Mouse (Mus musculus): ENCODE measurements around the gene Sox2. TPM values are rescaled to one million over a fixed set of nuclear protein-coding genes. Genes with fewer than 3 reads are reported as not detected.
A peak's percentile ranks its signal among the peaks of the same experiment; 100 is the strongest.

Sox2 gene
- polyA plus RNA-seq, 1 experiment from 2014 or later: 42.3 TPM

GRCm38 (mm10) chr3:34656153-34656552 lies 5.9 kb downstream of the Sox2 start:
- WGBS: 6% methylated on average over 3 of the region's 3 CpGs
- Histone ChIP-seq H3K4me2 (replicated peaks) (peak overlapping the region; percentile 91), H3K27me3 (no peaks in the 10 kb centered on the region), H3K36me3 (no peaks in the 10 kb centered on the region), H3K9me3 (no peaks in the 10 kb centered on the region), H3K4me1 (peaks cover 49% of the 10 kb centered on the region), H3K27ac (replicated peaks) (peak overlapping the region; percentile 97), H3K4me3 (peak overlapping the region; percentile 60), H3K9ac (replicated peaks) (peak overlapping the region; percentile 52)
- no peak for ATAC-seq (replicated peaks)

GRCm38 (mm10) chr3:34656813-34657700 lies 6.9 kb downstream of the Sox2 start:
- Histone ChIP-seq H3K4me3 (peak overlapping the region; percentile 60), H3K4me2 (replicated peaks) (peak overlapping the region; percentile 91), H3K4me1 (peaks cover 56% of the 10 kb centered on the region), H3K27me3 (no peaks in the 10 kb centered on the region), H3K9me3 (no peaks in the 10 kb centered on the region), H3K9ac (replicated peaks) (peak overlapping the region; percentile 52), H3K27ac (replicated peaks) (peak overlapping the region; percentile 97), H3K36me3 (no peaks in the 10 kb centered on the region)
- ATAC-seq (replicated peaks): no peak
- WGBS: 5% methylated on average over 23 of the region's 23 CpGs

GRCm38 (mm10) chr3:34657701-34658090 lies 7.5 kb downstream of the Sox2 start:
- peak overlapping the region; percentile 97 for H3K27ac ChIP-seq (replicated peaks)
- peak overlapping the region; percentile 52 for H3K9ac ChIP-seq (replicated peaks)
- H3K4me1 ChIP-seq: peaks cover 59% of the 10 kb centered on the region
- H3K27me3 ChIP-seq: no peaks in the 10 kb centered on the region
- H3K4me2 ChIP-seq (replicated peaks): peak overlapping the region; percentile 91
- H3K36me3 ChIP-seq: no peaks in the 10 kb centered on the region
- no peak for ATAC-seq (replicated peaks)
- H3K4me3 ChIP-seq: peak overlapping the region; percentile 60
- no peaks in the 10 kb centered on the region for H3K9me3 ChIP-seq
- WGBS: 16% methylated on average over 2 of the region's 2 CpGs

GRCm38 (mm10) chr3:34658241-34658965 lies 8.2 kb downstream of the Sox2 start:
- ATAC-seq (replicated peaks): no peak
- Histone ChIP-seq H3K9ac (replicated peaks) (peak overlapping the region; percentile 52), H3K9me3 (no peaks in the 10 kb centered on the region)

GRCm38 (mm10) chr3:34658966-34659535 lies 8.8 kb downstream of the Sox2 start:
- no peaks in the 10 kb centered on the region for H3K9me3 ChIP-seq
- H3K36me3 ChIP-seq: no peaks in the 10 kb centered on the region
- no peak for ATAC-seq (replicated peaks)
- peak overlapping the region; percentile 8; the same call in 1 of the 2 replicates for H3K4me3 ChIP-seq
- no peaks in the 10 kb centered on the region for H3K27me3 ChIP-seq
- H3K27ac ChIP-seq (replicated peaks): peak overlapping the region; percentile 97
- peaks cover 69% of the 10 kb centered on the region for H3K4me1 ChIP-seq
- H3K4me2 ChIP-seq (replicated peaks): peak overlapping the region; percentile 91
- WGBS: 21% methylated on average over 8 of the region's 8 CpGs
- peak overlapping the region; percentile 52 for H3K9ac ChIP-seq (replicated peaks)

More at GRCm38 (mm10) chr3:34658241-34658965, 8.2 kb downstream of the Sox2 start:
- Histone ChIP-seq H3K4me2 (replicated peaks) (peak overlapping the region; percentile 91), H3K4me3 (peak overlapping the region; percentile 60), H3K36me3 (no peaks in the 10 kb centered on the region), H3K27ac (replicated peaks) (peak overlapping the region; percentile 97), H3K27me3 (no peaks in the 10 kb centered on the region), H3K4me1 (peaks cover 63% of the 10 kb centered on the region)
- 29% methylated on average over 7 of the region's 7 CpGs for WGBS

GRCm38 (mm10) chr3:34659861-34660260 lies 9.7 kb downstream of the Sox2 start:
- peak overlapping the region; percentile 23; the same call in 1 of the 2 replicates for H3K9ac ChIP-seq (replicated peaks)
- H3K27me3 ChIP-seq: no peaks in the 10 kb centered on the region

GRCm38 (mm10) chr3:34660542-34661290 lies 10.5 kb downstream of the Sox2 start:
- WGBS: 5% methylated on average over 14 of the region's 14 CpGs
- ATAC-seq (replicated peaks): no peak
- Histone ChIP-seq H3K4me2 (replicated peaks) (peak overlapping the region; percentile 91), H3K4me1 (peaks cover 81% of the 10 kb centered on the region), H3K36me3 (no peaks in the 10 kb centered on the region), H3K4me3 (peak overlapping the region; percentile 44; the same call in 1 of the 2 replicates), H3K27me3 (no peaks in the 10 kb centered on the region), H3K27ac (replicated peaks) (peak overlapping the region; percentile 97), H3K9me3 (no peaks in the 10 kb centered on the region), H3K9ac (replicated peaks) (peak overlapping the region; percentile 39)

More at GRCm38 (mm10) chr3:34659861-34660260, 9.7 kb downstream of the Sox2 start:
- H3K9me3 ChIP-seq: no peaks in the 10 kb centered on the region
- peak overlapping the region; percentile 91 for H3K4me2 ChIP-seq (replicated peaks)
- no peaks in the 10 kb centered on the region for H3K36me3 ChIP-seq
- ATAC-seq (replicated peaks): peak; percentile 28; the same call in 1 of the 2 replicates
- 15% methylated on average over 6 of the region's 6 CpGs for WGBS
- peak overlapping the region; percentile 97 for H3K27ac ChIP-seq (replicated peaks)
- H3K4me1 ChIP-seq: peaks cover 73% of the 10 kb centered on the region
- H3K4me3 ChIP-seq: 0 out of 2 replicates have a peak overlapping the region, but pooled peaks have one; percentile 9

GRCm38 (mm10) chr3:34661341-34662007 lies 11.3 kb downstream of the Sox2 start:
- no peaks in the 10 kb centered on the region for H3K27me3 ChIP-seq
- H3K4me3 ChIP-seq: peak overlapping the region; percentile 44
- WGBS: 2% methylated on average over 32 of the region's 32 CpGs
- H3K4me2 ChIP-seq (replicated peaks): peak overlapping the region; percentile 91
- no peaks in the 10 kb centered on the region for H3K9me3 ChIP-seq
- peak overlapping the region; percentile 38 for H3K9ac ChIP-seq (replicated peaks)
- no peaks in the 10 kb centered on the region for H3K36me3 ChIP-seq
- peaks cover 88% of the 10 kb centered on the region for H3K4me1 ChIP-seq
- ATAC-seq (replicated peaks): no peak
- peak overlapping the region; percentile 97 for H3K27ac ChIP-seq (replicated peaks)

GRCm38 (mm10) chr3:34662008-34662711 lies 12.0 kb downstream of the Sox2 start:
- WGBS: under 1% methylated on average over 15 of the region's 15 CpGs
- Histone ChIP-seq H3K27ac (replicated peaks) (peak overlapping the region; percentile 97), H3K36me3 (no peaks in the 10 kb centered on the region), H3K27me3 (no peaks in the 10 kb centered on the region), H3K4me2 (replicated peaks) (peak overlapping the region; percentile 91), H3K9ac (replicated peaks) (peak overlapping the region; percentile 38), H3K4me3 (peak overlapping the region; percentile 44), H3K4me1 (peaks cover 91% of the 10 kb centered on the region), H3K9me3 (no peaks in the 10 kb centered on the region)
- ATAC-seq (replicated peaks): 0 out of 2 replicates have a peak, but pooled peaks have one; percentile 9
